Mouse (Mus musculus): Measurements from ENCODE around the gene Tmem59. TPM values are rescaled to one million over a fixed set of nuclear protein-coding genes. Genes with fewer than 3 reads are reported as not detected.

Tmem59 gene
- total RNA-seq, 2 experiments from 2014 or later: 219 to 231 TPM

- intact Hi-C loops (cut with DNase I): loop anchor here (5.0 kb wide), 1 partner anchor 335 kb away; no protein-coding TSS in a partner anchor
- no peak for DNase-seq (ENCODE audit: low spot score in 2 of 2)
Measured at GRCm38 (mm10) chr4:107177506-107177905, 693 bp upstream of the Tmem59 start.

- intact Hi-C loops (cut with DNase I): loop anchor here (5.0 kb wide), 1 partner anchor 337 kb away; no protein-coding TSS in a partner anchor
- DNase-seq (ENCODE audit: low spot score in 2 of 2): peak; percentile 39 to 49
Measured at GRCm38 (mm10) chr4:107178830-107179490, 761 bp downstream of the Tmem59 start, which contains the start of gene Tceanc2. Gene Tceanc2, minus strand, starts transcription at chr4:107179116.

GRCm38 (mm10) chr4:107179561-107179960, 1.4 kb downstream of the Tmem59 start:
- intact Hi-C loops (cut with DNase I): loop anchor here (5.0 kb wide), 1 partner anchor 337 kb away; no protein-coding TSS in a partner anchor
- no peak for DNase-seq (ENCODE audit: low spot score in 2 of 2)

GRCm38 (mm10) chr4:107180746-107181145, 2.5 kb downstream of the Tmem59 start:
- intact Hi-C loops (cut with DNase I): no loop called here

GRCm38 (mm10) chr4:107181866-107182265, 3.7 kb downstream of the Tmem59 start:
- intact Hi-C loops (cut with DNase I): no loop called here
- DNase-seq (ENCODE audit: low spot score in 2 of 2): no peak

More at GRCm38 (mm10) chr4:107180746-107181145, 2.5 kb downstream of the Tmem59 start:
- no peak for DNase-seq (ENCODE audit: low spot score in 2 of 2)

- intact Hi-C loops (cut with DNase I): no loop called here
- DNase-seq (ENCODE audit: low spot score in 2 of 2): no peak
Measured at GRCm38 (mm10) chr4:107182796-107183195, 4.6 kb downstream of the Tmem59 start.

GRCm38 (mm10) chr4:107183203-107183602, 5.0 kb downstream of the Tmem59 start:
- intact Hi-C loops (cut with DNase I): no loop called here

GRCm38 (mm10) chr4:107185703-107186102, 7.5 kb downstream of the Tmem59 start:
- intact Hi-C loops (cut with DNase I): loop anchor here (5.0 kb wide), 1 partner anchor 167 kb away; no protein-coding TSS in a partner anchor
- DNase-seq (ENCODE audit: low spot score in 2 of 2): no peak

More at GRCm38 (mm10) chr4:107183203-107183602, 5.0 kb downstream of the Tmem59 start:
- DNase-seq (ENCODE audit: low spot score in 2 of 2): no peak

GRCm38 (mm10) chr4:107193841-107194240, 15.6 kb downstream of the Tmem59 start:
- no peak for DNase-seq (ENCODE audit: low spot score in 2 of 2)
- intact Hi-C loops (cut with DNase I): no loop called here

- intact Hi-C loops (cut with DNase I): no loop called here
- DNase-seq (ENCODE audit: low spot score in 2 of 2): no peak
Measured at GRCm38 (mm10) chr4:107196454-107196853, 18.3 kb downstream of the Tmem59 start.

GRCm38 (mm10) chr4:107198072-107198471, 19.9 kb downstream of the Tmem59 start:
- intact Hi-C loops (cut with DNase I): no loop called here
- peak in 1 of 2 experiments; percentile 54 for DNase-seq (ENCODE audit: low spot score in 2 of 2)

GRCm38 (mm10) chr4:107201779-107202178, 23.6 kb downstream of the Tmem59 start:
- no peak for DNase-seq (ENCODE audit: low spot score in 2 of 2)
- intact Hi-C loops (cut with DNase I): no loop called here

GRCm38 (mm10) chr4:107203001-107203400, 24.8 kb downstream of the Tmem59 start:
- intact Hi-C loops (cut with DNase I): no loop called here
- no peak for DNase-seq (ENCODE audit: low spot score in 2 of 2)

- intact Hi-C loops (cut with DNase I): no loop called here
- DNase-seq (ENCODE audit: low spot score in 2 of 2): no peak
Measured at GRCm38 (mm10) chr4:107207016-107207415, 28.8 kb downstream of the Tmem59 start.

- intact Hi-C loops (cut with DNase I): no loop called here
- DNase-seq (ENCODE audit: low spot score in 2 of 2): no peak
Measured at GRCm38 (mm10) chr4:107208880-107209279, 30.7 kb downstream of the Tmem59 start, which contains the start of gene Ldlrad1. Gene Ldlrad1, plus strand, starts transcription at chr4:107209180.

GRCm38 (mm10) chr4:107210483-107211097, 32.4 kb downstream of the Tmem59 start:
- no peak for DNase-seq (ENCODE audit: low spot score in 2 of 2)
- intact Hi-C loops (cut with DNase I): no loop called here

GRCm38 (mm10) chr4:107211465-107211864, 33.3 kb downstream of the Tmem59 start:
- intact Hi-C loops (cut with DNase I): no loop called here
- DNase-seq (ENCODE audit: low spot score in 2 of 2): peak; percentile 18 to 30

- intact Hi-C loops (cut with DNase I): no loop called here
- DNase-seq (ENCODE audit: low spot score in 2 of 2): no peak
Measured at GRCm38 (mm10) chr4:107211936-107212335, 33.7 kb downstream of the Tmem59 start.

GRCm38 (mm10) chr4:107213279-107214011, 35.2 kb downstream of the Tmem59 start:
- intact Hi-C loops (cut with DNase I): no loop called here
- DNase-seq (ENCODE audit: low spot score in 2 of 2): no peak

- intact Hi-C loops (cut with DNase I): no loop called here
- DNase-seq (ENCODE audit: low spot score in 2 of 2): no peak
Measured at GRCm38 (mm10) chr4:107217574-107217973, 39.4 kb downstream of the Tmem59 start.
